Mouse (Mus musculus) left cerebral cortex, postnatal 14 days (tissue): ENCODE measurements around the gene Wdr41. TPM values are rescaled to one million over a fixed set of nuclear protein-coding genes. Genes with fewer than 3 reads are reported as not detected.

Source experiments
- DNase-seq, 2 experiments: peaks; one replicate each; pipeline ENCODE4 v3.0.0; 2021 to 2022; ENCODE audit warnings: low spot score in 2 of 2, mixed read lengths in 1 of 2
- intact Hi-C: fragments of 180-260 bp; cut with DNase I; formaldehyde crosslinking; loops from one replicate; pipeline ENCODE4 v1.15.1; 2025
- total RNA-seq, 2 experiments: library from RNA; stranded (reverse); gene quantifications; 2 replicates each; pipeline ENCODE4 v1.2.3; 2021

The Wdr41 gene
- total RNA-seq, 2 experiments from 2014 or later, result 24.0 to 24.4 TPM

DNA sequence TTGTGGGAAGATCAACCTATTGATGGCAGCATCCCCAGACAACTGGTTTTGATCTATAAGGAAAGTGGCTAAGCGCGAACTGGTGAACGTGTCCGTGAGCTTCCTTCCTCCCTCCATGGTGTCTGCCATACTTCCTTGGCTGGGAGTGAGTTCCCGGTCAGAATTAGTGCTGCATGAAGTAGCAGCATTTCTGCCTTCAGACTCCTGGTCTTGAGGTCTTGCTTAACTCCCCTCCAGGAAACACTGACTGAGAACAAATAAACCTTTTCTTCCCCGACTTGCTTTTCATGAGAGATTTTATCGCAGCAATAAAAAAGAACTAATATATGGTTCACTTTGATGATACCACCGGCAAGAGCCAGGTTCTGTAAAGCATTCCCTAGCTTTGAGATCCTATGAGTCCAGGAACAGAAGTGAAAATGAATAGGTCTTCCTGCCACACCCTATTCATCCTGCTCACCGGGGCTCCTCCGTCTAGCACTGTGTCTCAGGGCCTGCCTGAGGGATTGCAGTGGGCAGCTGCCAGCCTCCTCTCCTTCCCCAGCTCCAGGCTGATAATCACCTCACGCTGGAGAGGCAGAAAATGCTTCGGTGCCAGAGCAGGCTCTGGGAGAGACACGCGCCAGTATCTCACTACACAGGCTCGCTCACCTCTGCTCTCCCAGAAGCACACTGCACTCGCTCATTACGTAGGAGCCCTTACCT, 56.1 kb downstream of the Wdr41 start:
- intact Hi-C loops, result no loop called here
- DNase-seq, result no peak

DNA sequence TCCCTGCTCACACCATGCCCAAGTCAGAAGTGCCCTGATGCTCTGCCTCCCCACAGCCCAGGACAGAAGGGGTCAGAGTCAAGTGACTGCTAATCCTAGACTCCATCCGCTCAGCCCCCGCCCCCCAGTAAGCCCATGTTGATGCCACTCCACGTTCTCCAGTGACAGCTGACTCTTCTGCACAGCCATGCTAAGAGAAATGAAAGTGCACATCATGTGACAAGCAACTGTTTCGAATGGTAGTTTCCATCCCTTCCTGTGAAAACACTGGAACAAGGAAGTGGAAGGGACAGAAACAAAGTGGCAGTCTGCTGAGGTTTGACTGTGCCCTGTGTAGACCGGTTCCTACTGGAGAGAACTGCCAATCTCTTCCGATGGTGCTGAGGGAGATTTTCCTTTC, 56.8 kb downstream of the Wdr41 start:
- intact Hi-C loops, result no loop called here
- DNase-seq, result no peak

- DNase-seq, result no peak
- intact Hi-C loops, result no loop called here
These were observed 58.0 kb downstream of the Wdr41 start for GRCm38 (mm10) chr13:95034094-95034493.

DNA sequence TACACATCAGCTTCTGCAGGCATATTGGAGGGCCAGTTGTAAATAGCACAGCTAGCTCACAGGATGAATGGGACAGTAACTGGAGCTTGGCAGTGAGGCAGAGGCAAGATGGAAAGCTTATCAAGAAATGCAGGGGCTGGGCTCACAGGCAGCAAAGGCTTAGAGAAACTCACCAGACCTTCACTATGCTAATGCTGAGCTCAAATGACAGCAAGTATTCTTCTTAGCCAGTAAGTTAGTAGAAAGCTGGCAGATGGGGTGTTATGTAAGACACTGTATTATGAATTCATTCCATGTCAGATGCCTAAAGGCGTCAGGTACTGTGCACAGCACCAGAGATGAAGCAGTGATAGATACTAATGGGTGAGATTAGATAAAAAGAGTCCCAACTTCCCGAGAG, 58.6 kb downstream of the Wdr41 start:
- intact Hi-C loops, result no loop called here
- peak; percentile 60 to 74 for DNase-seq

GRCm38 (mm10) chr13:95038200-95038599, 62.1 kb downstream of the Wdr41 start:
- intact Hi-C loops, result no loop called here
- DNase-seq, result no peak

DNA sequence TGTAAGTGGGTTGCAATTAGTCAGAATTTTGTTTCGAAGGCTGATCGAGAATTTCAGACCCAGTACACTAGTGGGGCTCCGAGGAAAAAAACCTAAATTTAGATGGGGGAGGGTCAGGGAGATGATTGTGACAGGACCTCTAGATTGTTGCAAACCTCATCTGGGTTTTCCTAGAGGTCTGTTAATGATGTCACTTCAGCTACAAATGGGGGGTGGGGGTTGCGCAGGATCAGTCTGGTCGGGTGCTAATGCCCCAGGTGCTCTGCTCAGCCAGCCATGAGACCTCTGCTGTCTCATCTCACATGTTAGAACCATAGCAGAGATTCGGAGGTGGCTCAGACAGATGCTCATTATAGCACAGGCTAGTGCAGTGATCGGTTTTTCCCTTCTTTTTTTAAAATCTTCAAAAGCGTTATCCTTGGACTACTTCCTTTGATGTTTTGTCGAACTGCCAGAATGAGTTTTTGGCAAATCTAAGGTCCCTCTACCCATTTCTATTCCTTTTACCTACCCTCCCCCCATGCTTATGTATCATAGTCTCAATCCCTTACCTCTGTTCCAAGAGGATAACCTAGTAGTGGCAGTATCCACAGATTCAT, 64.1 kb downstream of the Wdr41 start:
- intact Hi-C loops, result no loop called here
- no peak for DNase-seq

- DNase-seq, result no peak
- intact Hi-C loops, result no loop called here
These were observed 68.0 kb downstream of the Wdr41 start for GRCm38 (mm10) chr13:95044108-95044507.

DNA sequence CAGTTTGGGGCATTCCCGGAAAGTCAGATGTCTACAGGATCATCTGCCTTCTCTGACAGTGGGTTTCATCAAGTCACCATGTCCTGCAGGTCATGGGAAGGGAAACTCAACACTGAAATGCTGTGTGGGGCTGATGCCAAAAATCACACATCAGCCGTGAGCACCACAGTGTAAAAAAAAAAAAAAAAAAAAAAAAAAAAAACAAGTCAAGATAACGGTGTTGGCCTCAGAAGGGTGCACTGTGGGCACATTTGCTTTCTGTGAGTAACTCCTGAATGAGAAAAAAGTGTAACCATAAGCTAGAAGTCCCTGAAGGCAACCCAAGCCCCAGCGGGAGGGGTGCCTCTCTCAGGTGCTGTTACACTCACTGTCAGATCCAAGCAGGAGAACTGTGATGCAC, 74.3 kb downstream of the Wdr41 start:
- intact Hi-C loops, result no loop called here
- no peak for DNase-seq

GRCm38 (mm10) chr13:95052421-95052820, 76.3 kb downstream of the Wdr41 start:
- no peak for DNase-seq
- intact Hi-C loops, result no loop called here

- no peak for DNase-seq
- intact Hi-C loops, result no loop called here
These were observed 79.7 kb downstream of the Wdr41 start for GRCm38 (mm10) chr13:95055742-95056388.

GRCm38 (mm10) chr13:95056501-95057280, 80.5 kb downstream of the Wdr41 start:
- intact Hi-C loops, result no loop called here
- DNase-seq, result no peak

DNA sequence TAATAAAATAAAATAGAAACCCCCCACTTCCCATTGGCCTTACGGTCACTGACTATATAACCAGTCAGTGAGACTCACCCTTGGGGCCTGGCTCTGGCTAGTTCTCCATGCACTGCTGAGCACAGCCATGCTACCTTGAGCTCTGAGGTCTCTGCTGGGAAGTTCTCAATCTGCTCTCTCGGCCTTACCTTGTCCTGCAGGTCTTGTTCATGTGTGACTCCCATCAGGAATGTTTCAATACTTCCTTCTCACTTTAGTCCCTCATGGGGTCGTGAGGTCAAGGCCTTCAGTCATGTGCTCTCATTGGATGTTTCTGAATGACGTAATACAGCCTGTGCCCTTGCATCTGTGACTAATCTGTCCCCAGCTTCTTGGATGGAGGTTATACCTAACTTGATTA, 82.7 kb downstream of the Wdr41 start:
- intact Hi-C loops, result no loop called here
- no peak for DNase-seq

- intact Hi-C loops, result no loop called here
- no peak for DNase-seq
These were observed 87.4 kb downstream of the Wdr41 start for GRCm38 (mm10) chr13:95063390-95064017.

DNA sequence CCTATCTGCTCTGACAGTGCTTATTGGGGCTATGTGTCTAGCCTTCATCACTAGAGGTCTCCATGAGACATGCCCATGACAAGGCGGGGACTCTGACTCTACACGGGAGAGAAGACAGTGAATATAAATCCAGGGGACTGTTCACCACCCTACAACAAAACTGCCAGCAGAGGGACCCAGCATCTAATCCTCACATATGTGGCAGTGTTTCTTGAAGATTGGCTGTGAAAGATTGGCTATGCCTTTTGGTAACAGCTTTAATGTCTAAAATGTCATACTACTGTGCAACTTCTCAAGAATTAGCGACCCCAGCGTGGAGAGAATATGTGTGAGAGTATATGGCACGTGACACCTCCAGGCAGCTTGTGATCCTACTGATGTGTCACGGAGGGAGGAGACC, 91.7 kb downstream of the Wdr41 start:
- peak in 1 of 2 experiments; percentile 33 for DNase-seq
- intact Hi-C loops, result no loop called here

- DNase-seq, result no peak
- intact Hi-C loops, result no loop called here
These were observed 94.1 kb downstream of the Wdr41 start for GRCm38 (mm10) chr13:95070268-95070667.

Other genes with a start within 250 kb of the Wdr41 start
- 100 to 1,000 TPM; 147 to 149 TPM for gene Tbca, start 187.4 kb upstream of the Wdr41 start, total RNA-seq
- under 1 TPM in 1 of 2 experiments, not detected in 1; 0.27 TPM for gene Otp, start 100.7 kb upstream of the Wdr41 start, total RNA-seq